In the genomic region with DNA sequence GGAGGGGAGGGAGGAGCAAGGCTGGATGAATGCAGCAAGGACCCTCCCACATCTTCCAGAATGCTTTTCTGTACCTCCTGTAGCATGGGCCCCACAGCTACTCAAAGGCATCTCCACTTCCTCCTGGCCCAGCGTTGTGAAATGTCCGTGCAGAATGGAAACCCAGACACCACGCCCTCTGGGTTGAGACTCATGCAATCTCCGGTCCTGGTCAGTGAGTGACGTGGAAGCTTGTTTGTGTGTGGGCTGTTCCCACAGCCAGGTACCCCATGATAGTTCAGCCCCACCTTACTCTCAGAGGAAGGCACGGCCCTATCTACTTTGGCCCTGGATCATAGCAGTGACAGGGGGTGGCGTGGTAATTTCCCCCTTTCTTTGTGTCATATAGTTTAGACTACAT, we compare ENCODE assay signal across 9 mouse cellular contexts.
DNase-seq lines count a peak whose midpoint lies in the region; ATAC-seq lines count a peak whose summit lies in the region.
"Had no signal": no experiment of that assay in that cellular context is flagged by ENCODE, and none has a peak within 500 bp of the region (broad histone marks: within the 10 kb centered on the region; RNA-seq: fewer than 3 reads in every experiment).

No protein-coding gene starts in this region.

- WGBS in limb, embryonic 11.5 days = 83% methylated on average over 7 of the region's 7 CpGs
- WGBS in limb, embryonic 10.5 days = 87% methylated on average over 7 of the region's 7 CpGs
- WGBS in intestine, embryonic 15.5 days = 40% methylated on average over 7 of the region's 7 CpGs
- WGBS in stomach, embryonic 16.5 days = 43% methylated on average over 7 of the region's 7 CpGs

- H3K9ac ChIP-seq in limb, embryonic 11.5 days (ENCODE audit: low read length) = no peak overlapping the region
- no peak overlapping the region for H3K9ac ChIP-seq in intestine, embryonic 15.5 days
- peak overlapping the region; percentile 13; the same call in 1 of the 2 replicates for H3K9ac ChIP-seq in stomach, embryonic 16.5 days (ENCODE audit: low read length)

- no peaks in the 10 kb centered on the region for H3K9me3 ChIP-seq in limb, embryonic 11.5 days (ENCODE audit: control insufficient read depth, low read length)
- H3K9me3 ChIP-seq in limb, embryonic 10.5 days (replicated peaks) = no peaks in the 10 kb centered on the region
- no peaks in the 10 kb centered on the region for H3K9me3 ChIP-seq in intestine, embryonic 15.5 days
- H3K9me3 ChIP-seq in stomach, embryonic 16.5 days (replicated peaks; ENCODE audit: control insufficient read depth, low read length) = no peaks in the 10 kb centered on the region

- H3K36me3 ChIP-seq in limb, embryonic 11.5 days (ENCODE audit: control insufficient read depth, insufficient read depth, low read length) = no peaks in the 10 kb centered on the region
- no peaks in the 10 kb centered on the region for H3K36me3 ChIP-seq in limb, embryonic 10.5 days
- H3K36me3 ChIP-seq in intestine, embryonic 15.5 days = no peaks in the 10 kb centered on the region
- no peaks in the 10 kb centered on the region for H3K36me3 ChIP-seq in stomach, embryonic 16.5 days (ENCODE audit: control insufficient read depth, insufficient read depth, low read length)

- H3K4me2 ChIP-seq in limb, embryonic 11.5 days (ENCODE audit: low read depth, severe bottlenecking) = no peak overlapping the region
- 0 out of 2 replicates have a peak overlapping the region, but pooled peaks have one; percentile 26 for H3K4me2 ChIP-seq in intestine, embryonic 15.5 days (replicated peaks)
- no peak overlapping the region for H3K4me2 ChIP-seq in stomach, embryonic 16.5 days (ENCODE audit: low read depth, low read length)

- no peak overlapping the region for H3K27ac ChIP-seq in limb, embryonic 11.5 days (replicated peaks; ENCODE audit: low read depth, low read length)
- H3K27ac ChIP-seq in limb, embryonic 10.5 days = no peak overlapping the region
- no peak overlapping the region for H3K27ac ChIP-seq in intestine, embryonic 15.5 days
- H3K27ac ChIP-seq in stomach, embryonic 16.5 days (ENCODE audit: low read length) = peak overlapping the region; percentile 26; the same call in 1 of the 2 replicates

- H3K27me3 ChIP-seq in limb, embryonic 11.5 days (ENCODE audit: control insufficient read depth, insufficient read depth, low read length) = no peaks in the 10 kb centered on the region
- H3K27me3 ChIP-seq in limb, embryonic 10.5 days (ENCODE audit: low read depth, poor library complexity, severe bottlenecking) = no peaks in the 10 kb centered on the region
- no peaks in the 10 kb centered on the region for H3K27me3 ChIP-seq in intestine, embryonic 15.5 days (replicated peaks)
- no peaks in the 10 kb centered on the region for H3K27me3 ChIP-seq in stomach, embryonic 16.5 days (ENCODE audit: control insufficient read depth, insufficient read depth, low read length)

- no peak overlapping the region for H3K4me3 ChIP-seq in limb, embryonic 11.5 days (ENCODE audit: low read depth, low read length)
- H3K4me3 ChIP-seq in limb, embryonic 10.5 days = no peak overlapping the region
- no peak overlapping the region for H3K4me3 ChIP-seq in intestine, embryonic 15.5 days (replicated peaks)
- H3K4me3 ChIP-seq in stomach, embryonic 16.5 days (replicated peaks; ENCODE audit: low read length) = no peak overlapping the region
- H3K4me3 ChIP-seq: myocyte had no signal

- DNase-seq in limb, embryonic 11.5 days (ENCODE audit: low spot score) = no peak
- DNase-seq in limb, embryonic 10.5 days (ENCODE audit: low spot score) = no peak
- DNase-seq in lung, postnatal 36 days = peak; percentile 76
- no peak for DNase-seq in left cerebral cortex, adult 8-10 months (ENCODE audit: low spot score in 2 of 2)
- no peak for DNase-seq in frontal cortex, postnatal 36 days (ENCODE audit: low spot score in 2 of 2)
- no peak for DNase-seq in embryo, embryonic 10 days (ENCODE audit: low spot score)

- peak; percentile 15; the same call in 1 of the 2 replicates for ATAC-seq in limb, embryonic 11.5 days (ENCODE audit: insufficient number of reproducible peaks, low FRiP score, low TSS enrichment, low read depth)
- ATAC-seq in intestine, embryonic 15.5 days = peak; percentile 71
- ATAC-seq in stomach, embryonic 16.5 days (ENCODE audit: insufficient read depth, low FRiP score) = peak; percentile 79

- H3K4me1 ChIP-seq in limb, embryonic 11.5 days (ENCODE audit: control insufficient read depth, insufficient read depth, low read length) = no peaks in the 10 kb centered on the region
- peaks cover 7% of the 10 kb centered on the region; the same call in 1 of the 2 replicates for H3K4me1 ChIP-seq in limb, embryonic 10.5 days
- H3K4me1 ChIP-seq in intestine, embryonic 15.5 days (replicated peaks) = peaks cover 6% of the 10 kb centered on the region
- H3K4me1 ChIP-seq in stomach, embryonic 16.5 days (ENCODE audit: control insufficient read depth, insufficient read depth, low read length) = peaks cover 7% of the 10 kb centered on the region; the same call in 1 of the 2 replicates

Comparison
In these comparisons a context has a peak if more than half of its experiments do, and no peak if none do; other contexts are left out.
1. ATAC-seq: peak in every context shown above with its lines; median percentile 79 in stomach, embryonic 16.5 days; 71 in intestine, embryonic 15.5 days; 15 in limb, embryonic 11.5 days.